Mouse (Mus musculus) mature B cell (primary cell): Measurements from ENCODE around the gene Fgd1.

Experiments used
- in situ Hi-C: fragments of 300-500 bp; cut with MboI; formaldehyde crosslinking; loops from 2 replicates; pipeline ENCODE4 v1.14.3; 2019

The Fgd1 gene

GRCm38 (mm10) chrX:151045850-151046249, at the start of gene Fgd1:
TSS of gene Fgd1 (plus strand) at chrX:151046150.
- in situ Hi-C loops = no loop called here

- in situ Hi-C loops = no loop called here
These were observed 49.2 kb upstream of the Fgd1 start for GRCm38 (mm10) chrX:150996775-150997174.

- in situ Hi-C loops = no loop called here
These were observed 28.7 kb upstream of the Fgd1 start, which contains the start of gene Gnl3l for GRCm38 (mm10) chrX:151016938-151017877. TSS of gene Gnl3l (minus strand) at chrX:151017322.

GRCm38 (mm10) chrX:151017897-151018296, 28.1 kb upstream of the Fgd1 start:
- in situ Hi-C loops = no loop called here

GRCm38 (mm10) chrX:151018798-151019197, 27.2 kb upstream of the Fgd1 start:
- in situ Hi-C loops = no loop called here

GRCm38 (mm10) chrX:151031400-151031799, 14.6 kb upstream of the Fgd1 start:
- in situ Hi-C loops = no loop called here

- in situ Hi-C loops = no loop called here
These were observed 4.7 kb upstream of the Fgd1 start for GRCm38 (mm10) chrX:151041223-151041622.

- in situ Hi-C loops = no loop called here
These were observed 371 bp downstream of the Fgd1 start for GRCm38 (mm10) chrX:151046321-151046720.

GRCm38 (mm10) chrX:151046777-151047430, 954 bp downstream of the Fgd1 start:
- in situ Hi-C loops = no loop called here

- in situ Hi-C loops = no loop called here
These were observed 1.6 kb downstream of the Fgd1 start for GRCm38 (mm10) chrX:151047431-151048058.

- in situ Hi-C loops = no loop called here
These were observed 3.8 kb downstream of the Fgd1 start for GRCm38 (mm10) chrX:151049661-151050215.

GRCm38 (mm10) chrX:151050337-151050736, 4.4 kb downstream of the Fgd1 start:
- in situ Hi-C loops = no loop called here

- in situ Hi-C loops = no loop called here
These were observed 8.5 kb downstream of the Fgd1 start for GRCm38 (mm10) chrX:151054489-151054888.

- in situ Hi-C loops = no loop called here
These were observed 9.6 kb downstream of the Fgd1 start for GRCm38 (mm10) chrX:151055559-151055958.

- in situ Hi-C loops = no loop called here
These were observed 13.4 kb downstream of the Fgd1 start for GRCm38 (mm10) chrX:151059346-151059745.

GRCm38 (mm10) chrX:151061615-151062299, 15.8 kb downstream of the Fgd1 start:
- in situ Hi-C loops = no loop called here

- in situ Hi-C loops = no loop called here
These were observed 20.2 kb downstream of the Fgd1 start for GRCm38 (mm10) chrX:151066071-151066666.

GRCm38 (mm10) chrX:151067876-151068275, 21.9 kb downstream of the Fgd1 start:
- in situ Hi-C loops = no loop called here

GRCm38 (mm10) chrX:151076007-151076406, 30.1 kb downstream of the Fgd1 start:
- in situ Hi-C loops = loop anchor here (25.0 kb wide), 1 partner anchor 111 kb away; the partner anchor contains the start of gene Wnk3

- in situ Hi-C loops = loop anchor here (25.0 kb wide), 1 partner anchor 110 kb away; the partner anchor contains the start of gene Wnk3
These were observed 31.1 kb downstream of the Fgd1 start for GRCm38 (mm10) chrX:151076941-151077485.

GRCm38 (mm10) chrX:151085599-151085998, 39.6 kb downstream of the Fgd1 start:
- in situ Hi-C loops = loop anchor here (25.0 kb wide), 1 partner anchor 102 kb away; the partner anchor contains the start of gene Wnk3
